Mouse (Mus musculus) T-helper 1 cell (primary cell): ENCODE results near the gene Ces5a.

ENCODE experiments used
- in situ Hi-C: fragments of 300-600 bp; cut with MboI, MseI; formaldehyde crosslinking; loops from one replicate; pipeline ENCODE4 v1.15.1; 2025; ENCODE audit warnings: high pct_unique_total_duplicates

Ces5a gene

GRCm38 (mm10) chr8:93535730-93536129, at the start of gene Ces5a:
Ces5a (minus strand) TSS chr8:93535830.
- in situ Hi-C loops, result no loop called here

DNA sequence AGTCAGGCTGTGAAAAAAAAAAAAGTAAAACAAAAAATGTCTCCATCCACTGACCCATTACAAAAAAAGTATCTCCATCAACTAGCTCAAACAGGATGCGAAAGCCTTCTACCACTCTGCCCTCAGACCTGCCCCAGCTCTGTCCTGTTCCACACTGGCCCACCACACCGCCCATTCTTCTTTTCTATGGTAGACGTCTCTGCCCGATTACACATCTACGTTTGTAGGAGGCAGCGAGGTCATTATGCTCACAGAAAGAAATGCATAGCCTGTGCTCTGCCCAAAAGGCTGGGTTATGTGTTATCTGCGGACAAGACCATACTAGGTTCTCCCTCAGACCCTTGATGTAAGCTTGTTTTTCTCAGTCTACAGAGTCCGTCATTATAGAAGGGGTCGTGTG, 37.2 kb upstream of the Ces5a start:
- in situ Hi-C loops, result no loop called here

DNA sequence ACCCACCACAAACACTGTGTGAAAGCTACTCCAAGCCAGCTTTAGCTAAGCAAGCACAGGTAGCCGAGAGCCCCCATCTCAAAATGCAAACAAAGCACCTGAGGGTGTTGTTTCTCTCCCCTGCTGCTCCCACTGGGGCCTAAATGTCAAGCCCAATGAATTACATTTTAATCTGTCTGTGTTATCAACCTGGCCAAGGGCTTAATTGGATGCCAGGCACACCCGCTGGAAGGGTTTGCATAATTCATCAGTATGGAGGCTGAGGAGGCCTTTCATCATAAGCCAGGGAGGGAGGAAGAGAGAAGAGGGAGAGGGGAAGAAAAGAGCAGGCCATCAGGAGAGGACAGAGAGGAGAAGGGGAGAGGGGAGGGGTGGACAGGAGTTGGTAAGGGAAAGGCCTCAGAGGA, 36.5 kb upstream of the Ces5a start:
- in situ Hi-C loops, result no loop called here

DNA sequence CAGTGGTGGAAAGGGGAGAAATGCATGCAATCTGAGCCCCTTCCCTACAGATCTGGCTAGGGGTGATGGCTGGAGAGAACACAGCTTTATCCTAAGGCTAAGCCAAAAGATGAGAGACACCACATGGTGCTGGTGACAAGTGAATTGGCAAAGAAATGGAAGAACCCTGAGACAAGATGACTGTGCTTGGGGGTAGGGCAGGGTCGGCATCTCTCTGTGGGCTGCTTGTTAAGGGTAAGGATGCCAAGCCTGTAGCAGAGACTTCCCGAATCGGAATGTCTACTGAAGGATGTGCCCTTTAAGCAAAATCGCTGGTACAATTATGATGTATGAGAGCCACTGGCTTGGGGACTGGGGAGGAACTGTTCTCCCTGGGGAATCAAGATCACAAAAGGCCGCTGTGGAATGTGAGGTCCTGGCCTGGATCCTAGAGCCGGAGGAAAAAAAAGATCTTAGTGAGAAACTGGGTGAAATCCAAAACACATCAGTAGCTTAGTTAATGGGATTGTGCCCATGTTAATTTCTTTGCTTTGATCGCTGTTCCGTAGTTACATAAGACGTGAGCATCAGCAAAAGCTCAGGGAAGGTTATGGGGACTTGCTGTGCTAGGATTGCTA, 35.8 kb upstream of the Ces5a start:
- in situ Hi-C loops, result no loop called here

DNA sequence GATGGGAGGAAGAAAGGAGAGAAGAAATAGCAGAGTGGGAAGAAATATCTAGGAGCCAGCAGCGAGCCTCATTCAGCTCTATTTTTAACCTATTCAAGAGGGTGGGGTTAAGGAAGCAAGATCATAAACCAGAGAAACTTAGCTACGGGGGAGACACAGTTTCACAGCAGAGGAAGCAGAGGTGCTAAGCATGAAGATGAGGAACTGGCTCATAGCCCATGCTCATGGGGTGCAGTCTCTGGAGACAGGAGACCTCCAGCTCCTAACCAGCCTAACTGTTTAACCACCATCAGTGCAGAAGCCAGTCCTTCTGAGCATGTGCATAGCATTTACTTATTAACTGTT, 34.5 kb upstream of the Ces5a start:
- in situ Hi-C loops, result no loop called here

DNA sequence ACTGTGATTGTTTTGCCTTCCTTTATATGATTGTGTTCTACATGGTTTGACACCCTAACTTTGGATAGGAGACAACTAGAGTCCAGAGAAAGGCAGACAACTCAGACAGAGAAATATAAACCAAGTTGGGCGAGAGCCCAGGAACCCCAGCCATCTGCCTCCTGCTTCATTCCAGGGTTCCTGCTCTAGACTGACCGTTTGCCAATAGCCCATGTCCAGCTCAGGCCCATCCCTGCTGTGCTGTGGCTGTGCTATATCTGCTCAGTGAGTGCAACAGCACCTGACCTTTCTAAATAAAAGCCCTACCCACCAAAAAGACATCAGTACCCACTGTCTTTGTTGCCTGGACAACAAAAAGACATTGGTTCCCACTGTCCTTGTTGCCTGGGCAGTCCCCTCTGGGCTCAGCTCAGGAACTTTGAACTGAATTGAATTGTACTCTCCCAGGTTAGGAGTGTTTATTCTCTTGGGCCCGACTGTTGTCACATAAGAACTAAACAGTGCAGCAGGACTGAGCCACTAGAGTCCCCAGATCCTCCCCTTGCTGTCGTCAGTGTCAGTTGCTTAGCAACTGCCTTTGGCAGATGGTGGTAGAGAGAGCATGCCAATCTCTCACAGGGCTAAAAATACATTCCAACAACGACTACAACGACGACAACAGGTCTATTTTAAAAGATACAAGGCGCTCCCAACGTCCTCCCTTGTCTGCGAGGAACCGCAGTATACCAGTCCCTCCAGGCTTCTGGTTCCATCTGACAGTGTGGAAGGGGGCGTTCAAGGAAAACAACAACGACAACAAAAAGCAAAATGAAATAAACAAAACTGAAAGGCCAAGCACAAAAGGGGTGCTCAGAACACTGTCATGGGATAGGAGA, 33.9 kb upstream of the Ces5a start:
- in situ Hi-C loops, result no loop called here

GRCm38 (mm10) chr8:93568666-93569065, 33.0 kb upstream of the Ces5a start:
- in situ Hi-C loops, result no loop called here

GRCm38 (mm10) chr8:93567086-93567485, 31.5 kb upstream of the Ces5a start:
- in situ Hi-C loops, result no loop called here

DNA sequence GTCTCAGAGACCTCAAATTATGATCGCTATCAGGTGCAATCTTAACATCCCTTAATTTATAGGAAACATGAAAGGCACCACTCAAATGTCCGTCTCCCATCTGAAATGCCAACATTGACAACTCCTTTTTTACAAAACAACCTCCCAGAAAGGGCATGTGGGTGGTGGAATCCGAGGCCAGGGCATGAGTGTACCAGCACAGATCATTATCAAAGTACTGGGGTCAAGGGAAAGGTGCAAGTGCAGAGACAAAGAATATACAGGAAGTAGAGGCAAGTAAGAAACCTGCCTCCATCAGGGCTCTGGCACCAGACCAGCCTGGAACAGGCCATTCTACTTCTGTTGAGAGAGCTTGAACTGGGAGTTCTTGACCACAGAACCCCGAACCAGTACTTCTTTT, 29.0 kb upstream of the Ces5a start:
- in situ Hi-C loops, result no loop called here

GRCm38 (mm10) chr8:93563551-93563950, 27.9 kb upstream of the Ces5a start:
- in situ Hi-C loops, result no loop called here

GRCm38 (mm10) chr8:93562557-93563210, 27.1 kb upstream of the Ces5a start:
- in situ Hi-C loops, result no loop called here

DNA sequence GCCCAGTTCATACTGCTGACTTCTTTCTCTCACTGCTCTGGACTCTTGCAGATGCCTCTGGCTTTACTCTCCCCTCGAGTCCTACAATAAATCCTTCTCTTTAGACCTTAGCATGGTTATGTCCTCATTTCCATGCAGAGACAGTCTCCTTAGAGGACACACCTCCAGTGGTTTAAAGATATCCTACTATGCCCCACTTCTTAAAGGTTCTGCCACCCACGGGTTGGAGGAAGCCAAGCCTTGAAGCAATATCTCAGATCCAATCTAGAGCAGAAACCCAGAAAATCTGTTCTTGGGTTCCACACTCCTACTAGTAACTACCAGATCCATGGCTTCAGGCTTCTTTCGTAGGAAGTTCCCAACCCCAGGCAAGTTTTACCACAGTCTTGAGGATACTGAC, 25.6 kb upstream of the Ces5a start:
- in situ Hi-C loops, result no loop called here

GRCm38 (mm10) chr8:93559696-93560095, 24.1 kb upstream of the Ces5a start:
- in situ Hi-C loops, result no loop called here

- in situ Hi-C loops, result no loop called here
Measured at GRCm38 (mm10) chr8:93502634-93503033, 33.0 kb downstream of the Ces5a start.

- in situ Hi-C loops, result no loop called here
Measured at GRCm38 (mm10) chr8:93499437-93499836, 36.2 kb downstream of the Ces5a start.

- in situ Hi-C loops, result no loop called here
Measured at GRCm38 (mm10) chr8:93495330-93495729, 40.3 kb downstream of the Ces5a start.

DNA sequence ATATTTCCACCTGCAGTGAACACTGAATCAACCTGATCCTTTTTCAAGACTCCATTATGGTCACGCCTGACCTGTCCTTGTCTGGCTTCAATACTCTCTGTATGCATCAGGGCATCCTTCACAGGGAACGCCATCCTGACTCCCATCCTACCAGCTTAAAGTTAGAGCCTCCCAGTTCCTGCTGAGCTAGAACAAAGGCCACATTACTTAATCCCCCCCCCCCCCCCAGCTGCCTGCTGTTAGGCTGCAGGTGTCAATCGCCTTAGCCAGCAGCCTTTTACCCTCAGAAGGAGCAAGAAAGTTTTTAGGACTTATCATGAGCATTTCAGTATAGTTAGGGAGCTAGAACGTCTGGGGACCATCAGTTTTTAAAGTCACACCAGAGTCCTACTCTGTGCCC, 46.9 kb downstream of the Ces5a start:
- in situ Hi-C loops, result no loop called here

DNA sequence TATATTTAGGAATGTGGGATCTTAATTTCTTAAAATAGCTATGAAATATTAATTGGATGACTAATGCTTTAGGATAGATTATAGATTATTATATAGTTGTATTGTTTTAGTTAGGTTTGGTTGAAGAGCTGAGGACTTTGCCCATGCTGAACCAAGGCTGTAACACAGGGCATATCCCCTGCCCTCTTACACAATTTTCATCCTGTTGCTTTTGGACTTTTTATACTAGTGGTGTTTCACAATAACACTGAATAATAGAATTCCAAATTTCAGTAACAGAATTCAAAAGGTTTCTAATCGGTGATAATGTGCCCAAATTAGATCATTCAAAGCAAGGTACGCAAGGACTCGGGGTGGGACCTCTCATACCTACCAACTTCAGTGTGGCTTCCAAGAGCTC, 57.4 kb downstream of the Ces5a start:
- in situ Hi-C loops, result loop anchor here (10.0 kb wide), 1 partner anchor 213 kb away; no protein-coding TSS in a partner anchor

GRCm38 (mm10) chr8:93469733-93470132, 65.9 kb downstream of the Ces5a start:
- in situ Hi-C loops, result loop anchor here (10.0 kb wide), 1 partner anchor 205 kb away; no protein-coding TSS in a partner anchor

DNA sequence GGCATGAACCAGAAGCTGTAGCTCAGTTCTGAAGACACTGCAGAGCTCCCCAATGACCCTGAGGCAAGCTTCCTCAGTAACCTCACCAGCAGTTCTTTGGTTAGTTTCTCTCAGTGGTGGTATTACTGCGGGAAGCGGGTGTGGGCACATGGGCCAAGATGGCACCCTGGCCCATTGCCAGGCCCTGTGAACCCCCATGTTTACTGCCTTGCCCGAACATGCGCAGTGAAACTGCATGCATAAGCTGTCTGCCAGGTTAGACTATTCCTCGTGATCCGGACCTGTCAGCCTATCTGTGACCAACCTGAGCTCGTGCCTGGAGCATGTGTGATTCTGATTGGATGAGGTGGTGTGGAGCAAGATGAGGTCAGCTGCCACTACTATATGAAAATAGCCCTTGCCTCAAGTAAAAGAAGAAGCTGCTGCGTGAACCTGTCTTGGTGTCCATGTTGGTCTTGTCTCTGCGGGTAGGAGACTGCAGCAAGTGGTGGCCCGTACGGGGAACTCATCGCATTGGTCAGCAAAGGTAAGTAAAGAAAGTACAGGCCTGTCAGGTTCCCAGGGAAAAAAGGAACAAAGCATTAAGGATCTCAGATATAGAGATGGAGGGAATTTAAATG, 81.3 kb downstream of the Ces5a start:
- in situ Hi-C loops, result no loop called here
